Mouse (Mus musculus) neural tube, embryonic 13.5 days (tissue): ENCODE measurements around the gene Gpr156. TPM values are rescaled to one million over a fixed set of nuclear protein-coding genes. Genes with fewer than 3 reads are reported as not detected.
A peak's percentile ranks its signal among the peaks of the same experiment; 100 is the strongest.

Experiments used
- ATAC-seq: fragments of 200-750 bp; cut with Nextera tagmentation; 2 replicates; pipeline ENCODE4 v1.8.0; 2017; ENCODE audit warnings: low read depth, mild to moderate bottlenecking, moderate TSS enrichment, moderate library complexity
- H3K27ac ChIP-seq: fragments of 300-500 bp; sonication (generic); replicated peaks from 2 replicates; pipeline ENCODE4 v1.5.1; 2015; ENCODE audit warnings: moderate library complexity, mild to moderate bottlenecking, inconsistent platforms
- H3K27me3 ChIP-seq: fragments of 300-500 bp; sonication (generic); 2 replicates; pipeline ENCODE4 v1.6.1; 2015; ENCODE audit warnings: mild to moderate bottlenecking, inconsistent platforms
- H3K36me3 ChIP-seq: fragments of 300-500 bp; sonication (generic); 2 replicates; pipeline ENCODE4 v1.6.1; 2015; ENCODE audit warnings: mild to moderate bottlenecking, inconsistent platforms
- H3K4me1 ChIP-seq: fragments of 300-500 bp; sonication (generic); replicated peaks from 2 replicates; pipeline ENCODE4 v1.6.1; 2015; ENCODE audit warnings: inconsistent platforms
- H3K4me2 ChIP-seq: fragments of 300-500 bp; sonication (generic); 2 replicates; pipeline ENCODE4 v1.6.1; 2015; ENCODE audit warnings: inconsistent platforms, mild to moderate bottlenecking, moderate library complexity
- H3K4me3 ChIP-seq: fragments of 300-500 bp; sonication (generic); 2 replicates; pipeline ENCODE4 v1.5.1; 2015; ENCODE audit warnings: mild to moderate bottlenecking, inconsistent platforms
- H3K9ac ChIP-seq: fragments of 300-500 bp; sonication (generic); 2 replicates; pipeline ENCODE4 v1.6.1; 2015; ENCODE audit warnings: moderate library complexity, mild to moderate bottlenecking, inconsistent platforms
- H3K9me3 ChIP-seq: fragments of 300-500 bp; sonication (generic); 2 replicates; pipeline ENCODE4 v1.6.1; 2016; ENCODE audit warnings: inconsistent platforms
- WGBS: fragments of 180-500 bp; shearing (Covaris S2); methylation state at CpG from one replicate; pipeline ENCODE4 v1.1.7; 2015; 5-methylcytosine and 5-hydroxymethylcytosine counted together
- polyA plus RNA-seq: library from polyadenylated mRNA; unstranded; fragments of >200 nt; fragmentation: Nextera tagmentation; extraction: Ambion mirVana; gene quantifications from 2 replicates; pipeline ENCODE4 v1.2.1, GENCODE M21; 2015

Gpr156 gene
- polyA plus RNA-seq, 1 experiment from 2014 or later = 6.9 TPM

- 14% methylated on average over 7 of the region's 7 CpGs for WGBS
- no peaks in the 10 kb centered on the region for H3K9me3 ChIP-seq
- peak overlapping the region; percentile 35; the same call in 1 of the 2 replicates for H3K9ac ChIP-seq
Measured at GRCm38 (mm10) chr16:37926087-37926486, 9.8 kb downstream of the Gpr156 start.

GRCm38 (mm10) chr16:37927117-37927516, 10.8 kb downstream of the Gpr156 start:
- Histone ChIP-seq H3K4me3 (no peak overlapping the region), H3K9me3 (no peaks in the 10 kb centered on the region), H3K9ac (peak overlapping the region; percentile 22; the same call in 1 of the 2 replicates), H3K4me2 (no peak overlapping the region), H3K36me3 (no peaks in the 10 kb centered on the region), H3K4me1 (peaks cover 19% of the 10 kb centered on the region), H3K27me3 (no peaks in the 10 kb centered on the region), H3K27ac (peak overlapping the region; percentile 52)
- 19% methylated on average over 4 of the region's 4 CpGs for WGBS
- no peak for ATAC-seq

More at GRCm38 (mm10) chr16:37926087-37926486, 9.8 kb downstream of the Gpr156 start:
- H3K4me1 ChIP-seq = peaks cover 23% of the 10 kb centered on the region
- no peak overlapping the region for H3K4me2 ChIP-seq
- peak; percentile 57 for ATAC-seq
- no peaks in the 10 kb centered on the region for H3K36me3 ChIP-seq
- no peak overlapping the region for H3K4me3 ChIP-seq
- H3K27ac ChIP-seq = peak overlapping the region; percentile 75
- no peaks in the 10 kb centered on the region for H3K27me3 ChIP-seq

DNA sequence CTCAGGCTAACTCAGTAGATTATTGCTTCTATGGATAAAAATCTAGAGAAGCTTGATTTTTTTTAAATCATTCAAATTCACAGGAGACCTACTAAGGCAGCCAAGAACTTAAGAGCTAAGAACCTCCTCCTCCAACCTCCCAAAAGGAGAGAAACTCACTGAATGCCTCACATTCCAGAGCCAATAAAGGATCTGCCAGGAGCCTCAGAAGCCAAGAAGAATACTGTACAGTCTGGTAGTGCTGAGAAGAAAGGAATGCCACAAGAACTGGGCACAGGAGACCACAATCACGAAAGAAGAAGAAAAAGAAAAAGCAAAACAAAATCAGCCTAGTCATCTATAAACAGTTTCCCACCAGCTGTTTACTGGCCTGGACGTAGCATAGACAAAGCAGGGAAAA, 12.7 kb downstream of the Gpr156 start:
- peaks cover 19% of the 10 kb centered on the region for H3K4me1 ChIP-seq
- ATAC-seq = no peak
- WGBS = 67% methylated on average over 2 of the region's 2 CpGs

GRCm38 (mm10) chr16:37929626-37930025, 13.3 kb downstream of the Gpr156 start:
- H3K9ac ChIP-seq = no peak overlapping the region
- WGBS = 93% methylated on average over 2 of the region's 2 CpGs

More for the DNA sequence above, 12.7 kb downstream of the Gpr156 start:
- Histone ChIP-seq H3K36me3 (no peaks in the 10 kb centered on the region), H3K27me3 (no peaks in the 10 kb centered on the region), H3K9ac (no peak overlapping the region), H3K9me3 (no peaks in the 10 kb centered on the region), H3K27ac (no peak overlapping the region), H3K4me2 (no peak overlapping the region), H3K4me3 (no peak overlapping the region)

GRCm38 (mm10) chr16:37934932-37935331, 18.6 kb downstream of the Gpr156 start:
- Histone ChIP-seq H3K9ac (no peak overlapping the region), H3K27me3 (no peaks in the 10 kb centered on the region), H3K9me3 (no peaks in the 10 kb centered on the region), H3K4me3 (no peak overlapping the region), H3K36me3 (no peaks in the 10 kb centered on the region), H3K27ac (no peak overlapping the region), H3K4me1 (peaks cover 33% of the 10 kb centered on the region), H3K4me2 (no peak overlapping the region)
- ATAC-seq = no peak
- 91% methylated on average over 2 of the region's 2 CpGs for WGBS

More at GRCm38 (mm10) chr16:37929626-37930025, 13.3 kb downstream of the Gpr156 start:
- ATAC-seq = no peak
- Histone ChIP-seq H3K4me2 (no peak overlapping the region), H3K36me3 (no peaks in the 10 kb centered on the region), H3K9me3 (no peaks in the 10 kb centered on the region), H3K4me3 (no peak overlapping the region), H3K4me1 (peaks cover 19% of the 10 kb centered on the region), H3K27ac (no peak overlapping the region), H3K27me3 (no peaks in the 10 kb centered on the region)

DNA sequence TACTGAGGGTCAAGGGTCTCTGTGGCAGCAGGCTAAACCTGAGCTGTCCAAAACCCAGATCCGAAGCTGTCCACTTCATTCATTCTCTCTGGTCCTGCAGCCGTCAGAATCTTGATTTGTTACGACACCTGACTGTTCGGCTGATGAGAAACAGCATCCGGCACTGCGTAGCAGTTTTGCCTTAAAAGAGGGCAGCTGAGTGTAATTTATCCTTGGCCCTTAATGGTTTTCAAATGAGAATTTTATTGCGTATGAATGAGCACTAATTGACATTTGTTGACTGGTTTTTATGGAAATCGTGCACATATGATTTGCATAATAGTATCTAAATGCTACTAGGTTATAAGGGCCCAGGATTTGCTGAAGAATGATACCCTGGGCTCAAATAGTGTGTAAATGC, 21.0 kb downstream of the Gpr156 start:
- no peak for ATAC-seq
- H3K4me3 ChIP-seq = no peak overlapping the region
- peaks cover 38% of the 10 kb centered on the region for H3K4me1 ChIP-seq
- H3K9me3 ChIP-seq = no peaks in the 10 kb centered on the region
- H3K36me3 ChIP-seq = no peaks in the 10 kb centered on the region
- no peaks in the 10 kb centered on the region for H3K27me3 ChIP-seq
- no peak overlapping the region for H3K4me2 ChIP-seq
- WGBS = 42% methylated on average over 8 of the region's 8 CpGs
- H3K9ac ChIP-seq = no peak overlapping the region
- peak overlapping the region; percentile 77 for H3K27ac ChIP-seq

DNA sequence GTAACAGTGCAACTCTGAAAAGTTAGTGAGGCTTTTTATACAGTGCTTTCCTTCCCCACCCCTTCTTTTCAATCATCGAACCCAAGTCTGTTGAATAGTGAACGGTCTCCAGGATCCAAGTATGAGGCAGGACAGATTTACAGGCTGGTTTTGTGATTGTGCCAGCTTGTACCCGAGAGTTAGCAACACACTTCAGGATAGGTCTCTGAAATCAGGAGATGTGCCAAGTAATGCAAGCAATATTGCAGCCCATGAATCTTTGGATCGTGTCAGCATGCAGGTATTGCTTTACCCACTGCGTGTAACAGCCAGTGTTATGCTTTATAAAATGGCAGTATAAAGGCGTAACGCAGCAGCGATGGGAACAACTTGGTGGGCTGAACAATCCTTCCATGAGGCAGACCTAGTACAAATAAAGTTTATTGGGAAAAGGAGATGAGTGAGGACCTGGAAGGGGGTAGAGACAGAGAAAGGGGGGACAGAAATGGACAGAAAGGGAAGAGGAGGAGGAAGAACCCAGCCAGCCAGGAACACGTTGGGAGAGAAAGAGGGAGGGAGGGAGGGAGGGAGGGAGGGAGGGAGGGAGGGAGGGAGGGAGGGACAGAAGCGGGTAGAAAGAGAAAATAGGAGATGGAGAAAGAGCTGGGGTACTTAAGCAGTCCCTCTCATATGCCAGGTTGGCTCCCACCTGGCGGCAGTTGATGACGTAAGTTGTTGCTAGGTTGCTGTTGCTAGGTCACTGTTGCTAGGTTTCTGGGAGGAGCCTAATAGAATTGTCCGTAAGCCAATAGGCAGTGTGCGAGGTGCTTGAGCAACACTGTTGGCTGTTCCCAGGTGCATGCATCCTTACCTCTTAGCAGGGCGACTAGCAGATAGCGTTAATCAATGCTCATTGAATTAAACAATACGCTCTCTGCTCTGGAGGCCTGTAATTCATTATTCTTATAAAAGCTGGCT, 22.1 kb downstream of the Gpr156 start:
- H3K4me2 ChIP-seq = peak overlapping the region; percentile 37
- ATAC-seq = peak; percentile 96
- H3K4me1 ChIP-seq = peaks cover 46% of the 10 kb centered on the region
- no peaks in the 10 kb centered on the region for H3K36me3 ChIP-seq
- 36% methylated on average over 15 of the region's 17 CpGs for WGBS
- H3K9ac ChIP-seq = no peak overlapping the region
- no peaks in the 10 kb centered on the region for H3K9me3 ChIP-seq
- H3K4me3 ChIP-seq = peak overlapping the region; percentile 4
- peak overlapping the region; percentile 77 for H3K27ac ChIP-seq
- no peaks in the 10 kb centered on the region for H3K27me3 ChIP-seq

- peak overlapping the region; percentile 37 for H3K4me2 ChIP-seq
- H3K4me3 ChIP-seq = peak overlapping the region; percentile 4
- no peaks in the 10 kb centered on the region for H3K9me3 ChIP-seq
- peak overlapping the region; percentile 32 for H3K9ac ChIP-seq
- 54% methylated on average over 11 of the region's 11 CpGs for WGBS
- peaks cover 54% of the 10 kb centered on the region for H3K4me1 ChIP-seq
- no peaks in the 10 kb centered on the region for H3K27me3 ChIP-seq
- H3K36me3 ChIP-seq = no peaks in the 10 kb centered on the region
- peak overlapping the region; percentile 77 for H3K27ac ChIP-seq
- peak; percentile 41 for ATAC-seq
Measured at GRCm38 (mm10) chr16:37939082-37939863, 23.0 kb downstream of the Gpr156 start.

DNA sequence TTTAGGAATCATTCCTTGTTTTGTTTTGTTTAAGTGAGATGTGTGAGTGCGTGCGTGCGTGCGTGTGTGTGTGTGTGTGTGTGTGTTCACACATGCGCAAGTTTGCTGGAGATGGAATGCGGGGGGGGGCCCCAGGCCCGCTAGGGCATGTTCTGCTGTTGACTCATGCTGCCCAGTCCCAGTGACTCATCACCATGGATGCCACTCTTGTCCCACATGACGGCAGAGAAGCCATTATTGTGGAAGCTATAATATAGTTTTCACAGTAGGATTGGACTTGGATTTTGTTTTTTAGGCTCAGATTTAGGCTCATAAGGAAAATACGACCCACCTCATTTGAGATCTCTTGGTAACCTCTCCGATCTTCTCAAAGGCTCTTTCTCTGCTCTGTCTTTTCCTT, 24.0 kb downstream of the Gpr156 start:
- ATAC-seq = no peak
- H3K36me3 ChIP-seq = no peaks in the 10 kb centered on the region
- no peak overlapping the region for H3K27ac ChIP-seq
- no peak overlapping the region for H3K4me2 ChIP-seq
- peaks cover 64% of the 10 kb centered on the region for H3K4me1 ChIP-seq
- 88% methylated on average over 10 of the region's 10 CpGs for WGBS
- H3K9me3 ChIP-seq = no peaks in the 10 kb centered on the region
- no peaks in the 10 kb centered on the region for H3K27me3 ChIP-seq
- H3K4me3 ChIP-seq = no peak overlapping the region
- no peak overlapping the region for H3K9ac ChIP-seq

GRCm38 (mm10) chr16:37943701-37944100, 27.4 kb downstream of the Gpr156 start:
- H3K4me3 ChIP-seq = no peak overlapping the region
- no peak for ATAC-seq
- H3K27ac ChIP-seq = peak overlapping the region; percentile 49; the same call in 1 of the 2 replicates
- WGBS = 32% methylated on average over 2 of the region's 2 CpGs
- H3K36me3 ChIP-seq = no peaks in the 10 kb centered on the region
- H3K27me3 ChIP-seq = no peaks in the 10 kb centered on the region
- H3K4me2 ChIP-seq = no peak overlapping the region
- H3K9ac ChIP-seq = no peak overlapping the region
- H3K9me3 ChIP-seq = no peaks in the 10 kb centered on the region
- peaks cover 46% of the 10 kb centered on the region for H3K4me1 ChIP-seq

GRCm38 (mm10) chr16:37945031-37945796, 28.9 kb downstream of the Gpr156 start:
- H3K4me2 ChIP-seq = no peak overlapping the region
- H3K36me3 ChIP-seq = no peaks in the 10 kb centered on the region
- peaks cover 31% of the 10 kb centered on the region for H3K4me1 ChIP-seq
- H3K27me3 ChIP-seq = no peaks in the 10 kb centered on the region
- no peak overlapping the region for H3K4me3 ChIP-seq
- ATAC-seq = no peak
- H3K9ac ChIP-seq = no peak overlapping the region
- peak overlapping the region; percentile 42 for H3K27ac ChIP-seq
- no peaks in the 10 kb centered on the region for H3K9me3 ChIP-seq
- 56% methylated on average over 8 of the region's 8 CpGs for WGBS
